Mouse (Mus musculus) B cell, adult 2 months (primary cell): Measurements from ENCODE around the gene Id3.

Experiments used
- DNase-seq, 2 experiments: peaks; one replicate each; pipeline ENCODE4 v3.0.0; 2022

The Id3 gene

GRCm38 (mm10) chr4:136148342-136149044 is 5.2 kb downstream of the Id3 start:
- peak in 1 of 2 experiments; percentile 34 for DNase-seq

GRCm38 (mm10) chr4:136149045-136149379 is 5.7 kb downstream of the Id3 start:
- DNase-seq: peak in 1 of 2 experiments; percentile 19

- peak; percentile 81 to 82 for DNase-seq
These were observed 6.4 kb downstream of the Id3 start for GRCm38 (mm10) chr4:136149734-136150133.

GRCm38 (mm10) chr4:136150596-136150995 is 7.3 kb downstream of the Id3 start:
- DNase-seq: no peak

- peak in 1 of 2 experiments; percentile 42 for DNase-seq
These were observed 9.5 kb downstream of the Id3 start for GRCm38 (mm10) chr4:136152821-136153220.

- no peak for DNase-seq
These were observed 11.2 kb downstream of the Id3 start for GRCm38 (mm10) chr4:136154462-136154861.

GRCm38 (mm10) chr4:136158498-136158897 is 15.2 kb downstream of the Id3 start:
- DNase-seq: peak in 1 of 2 experiments; percentile 39

- peak; percentile 83 to 84 for DNase-seq
These were observed 16.6 kb downstream of the Id3 start for GRCm38 (mm10) chr4:136159802-136160397.

- peak; percentile 93 to 94 for DNase-seq
These were observed 20.2 kb downstream of the Id3 start for GRCm38 (mm10) chr4:136163448-136163847.

- DNase-seq: no peak
These were observed 21.7 kb downstream of the Id3 start for GRCm38 (mm10) chr4:136164981-136165380.

- DNase-seq: no peak
These were observed 24.4 kb downstream of the Id3 start for GRCm38 (mm10) chr4:136167701-136168100.

- no peak for DNase-seq
These were observed 27.1 kb downstream of the Id3 start for GRCm38 (mm10) chr4:136170401-136170800.

- DNase-seq: no peak
These were observed 28.2 kb downstream of the Id3 start for GRCm38 (mm10) chr4:136171455-136171854.

- DNase-seq: peak; percentile 77 to 78
These were observed 28.8 kb downstream of the Id3 start, which contains the start of gene E2f2 for GRCm38 (mm10) chr4:136172011-136172541. Gene E2f2 (plus strand): TSS chr4:136172394.

GRCm38 (mm10) chr4:136172542-136173209 is 29.4 kb downstream of the Id3 start:
- peak in 1 of 2 experiments; percentile 43 for DNase-seq

- no peak for DNase-seq
These were observed 30.0 kb downstream of the Id3 start for GRCm38 (mm10) chr4:136173210-136173715.

- no peak for DNase-seq
These were observed 31.2 kb downstream of the Id3 start for GRCm38 (mm10) chr4:136174216-136175193.

- no peak for DNase-seq
These were observed 32.8 kb downstream of the Id3 start for GRCm38 (mm10) chr4:136176022-136176552.

GRCm38 (mm10) chr4:136177244-136177611 is 33.9 kb downstream of the Id3 start:
- peak; percentile 44 to 53 for DNase-seq

GRCm38 (mm10) chr4:136177612-136178474 is 34.5 kb downstream of the Id3 start:
- peak; percentile 60 to 68 for DNase-seq

GRCm38 (mm10) chr4:136178475-136178921 is 35.2 kb downstream of the Id3 start:
- DNase-seq: peak in 1 of 2 experiments; percentile 38
